Mouse (Mus musculus): ENCODE results near the gene Ccdc62. TPM values are rescaled to one million over a fixed set of nuclear protein-coding genes. Genes with fewer than 3 reads are reported as not detected.

Gene Ccdc62
- total RNA-seq (2014; rRNA removed) (3.6 and 3.7 TPM in 2 replicates), polyA plus RNA-seq (2015; fragmentation: Nextera tagmentation; extraction: Ambion mirVana) (3.3 and 3.7 TPM in 2 replicates)

DNA sequence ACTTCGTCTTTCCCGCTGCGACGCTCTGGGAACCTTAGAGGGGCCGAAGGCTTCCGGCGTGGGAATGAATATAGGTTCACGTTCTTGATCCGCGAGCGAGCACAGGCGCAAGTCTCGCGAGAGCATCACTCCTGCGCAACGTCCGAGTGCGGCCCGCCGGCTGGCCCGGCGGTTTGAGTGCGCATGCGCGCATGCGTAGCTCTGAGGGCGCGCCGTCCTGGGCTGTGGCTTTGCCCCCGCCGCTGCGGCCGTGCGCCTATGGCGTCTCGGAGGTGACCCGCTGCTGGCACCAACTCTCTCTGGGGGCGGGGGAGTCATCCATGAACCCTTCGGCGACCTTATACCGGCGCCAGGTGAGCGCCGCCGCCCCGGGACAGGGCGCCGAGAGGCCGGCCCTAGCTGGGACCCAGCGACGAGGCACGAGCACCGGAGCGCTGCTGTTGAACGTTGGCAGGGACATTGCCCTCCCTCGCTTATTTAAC lies at the start of gene Ccdc62:
Gene Ccdc62 (plus strand): TSS at position 172 of the 482 bp plus-strand sequence.
- H3K9me3 ChIP-seq (ENCODE audit: low read length): no peaks in the 10 kb centered on the region
- H3K4me3 ChIP-seq (ENCODE audit: low read depth, low read length): peak within 1 kb of the TSS; percentile 75
- no peaks in the 10 kb centered on the region for H3K4me1 ChIP-seq (ENCODE audit: insufficient read depth)
- H3K9ac ChIP-seq: peak within 1 kb of the TSS; percentile 82
- WGBS: under 1% methylated on average over 55 of the region's 56 CpGs
- peak within 1 kb of the TSS; percentile 90 for H3K27ac ChIP-seq (ENCODE audit: low read depth, low read length)
- peaks cover 16% of the 10 kb centered on the region for H3K36me3 ChIP-seq (ENCODE audit: insufficient read depth)
- DNase-seq (peak; percentile 97), ATAC-seq (peak; percentile 99)
- peak within 1 kb of the TSS; percentile 68 for H3K4me2 ChIP-seq (ENCODE audit: low read depth)
- H3K27me3 ChIP-seq (ENCODE audit: insufficient read depth, low read length): no peaks in the 10 kb centered on the region
- no peak for TF ChIP-seq CTCF (IDR thresholded peaks at IDR 0.05; ENCODE audit: low read depth)

DNA sequence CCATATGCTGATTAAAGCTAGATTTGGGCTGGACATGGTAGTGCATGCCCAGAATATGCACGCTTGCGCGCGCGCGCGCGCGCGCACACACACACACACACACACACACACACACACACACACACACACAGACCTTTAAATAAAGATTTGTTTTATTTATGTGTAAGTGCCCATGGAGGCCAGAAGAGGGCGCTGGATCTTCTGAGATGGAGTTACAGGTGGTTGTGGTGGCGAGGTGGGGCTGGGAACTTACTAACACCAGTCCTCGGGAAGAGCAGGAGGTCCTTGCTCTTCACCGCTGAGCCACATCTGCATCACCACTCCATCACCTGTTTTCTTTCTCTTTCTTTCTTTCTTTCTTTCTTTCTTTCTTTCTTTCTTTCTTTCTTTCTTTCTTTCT lies 49.7 kb upstream of the Ccdc62 start:
- Histone ChIP-seq H3K4me1 (ENCODE audit: insufficient read depth) (no peaks in the 10 kb centered on the region), H3K27ac (ENCODE audit: low read depth, low read length) (no peak overlapping the region), H3K36me3 (ENCODE audit: insufficient read depth) (no peaks in the 10 kb centered on the region), H3K9me3 (ENCODE audit: low read length) (no peaks in the 10 kb centered on the region), H3K27me3 (ENCODE audit: insufficient read depth, low read length) (no peaks in the 10 kb centered on the region), H3K4me2 (ENCODE audit: low read depth) (no peak overlapping the region), H3K9ac (no peak overlapping the region), H3K4me3 (ENCODE audit: low read depth, low read length) (no peak overlapping the region)
- DNase-seq (no peak), ATAC-seq (no peak)
- 82% methylated on average over 14 of the region's 14 CpGs for WGBS
- no peak for TF ChIP-seq CTCF (IDR thresholded peaks at IDR 0.05; ENCODE audit: low read depth)

DNA sequence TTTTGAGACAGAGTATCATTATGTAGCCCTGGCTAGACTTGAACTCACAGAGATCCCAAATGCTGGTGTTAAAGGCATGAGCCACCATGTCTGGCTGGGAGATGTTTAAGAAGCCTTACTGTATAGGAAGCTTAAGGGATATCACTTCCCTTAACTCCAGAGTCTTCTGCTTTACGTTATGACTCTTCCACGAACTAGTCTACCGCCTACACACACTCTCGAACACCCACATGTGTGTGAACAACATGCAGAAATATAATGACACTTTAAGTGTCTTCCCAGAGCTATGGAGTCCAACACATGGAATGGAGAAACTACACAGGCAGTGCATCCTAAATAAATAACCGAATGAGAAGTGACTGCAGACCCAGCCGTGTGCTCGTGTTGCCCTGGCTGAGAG lies 46.6 kb upstream of the Ccdc62 start:
- no peaks in the 10 kb centered on the region for H3K36me3 ChIP-seq (ENCODE audit: insufficient read depth)
- H3K27me3 ChIP-seq (ENCODE audit: insufficient read depth, low read length): no peaks in the 10 kb centered on the region
- no peak for TF ChIP-seq CTCF (IDR thresholded peaks at IDR 0.05; ENCODE audit: low read depth)
- H3K27ac ChIP-seq (ENCODE audit: low read depth, low read length): no peak overlapping the region
- DNase-seq: no peak
- no peak overlapping the region for H3K9ac ChIP-seq
- no peak for ATAC-seq
- H3K4me3 ChIP-seq (ENCODE audit: low read depth, low read length): no peak overlapping the region
- no peak overlapping the region for H3K4me2 ChIP-seq (ENCODE audit: low read depth)
- no peaks in the 10 kb centered on the region for H3K9me3 ChIP-seq (ENCODE audit: low read length)
- H3K4me1 ChIP-seq (ENCODE audit: insufficient read depth): no peaks in the 10 kb centered on the region
- WGBS: 81% methylated on average over 7 of the region's 7 CpGs

DNA sequence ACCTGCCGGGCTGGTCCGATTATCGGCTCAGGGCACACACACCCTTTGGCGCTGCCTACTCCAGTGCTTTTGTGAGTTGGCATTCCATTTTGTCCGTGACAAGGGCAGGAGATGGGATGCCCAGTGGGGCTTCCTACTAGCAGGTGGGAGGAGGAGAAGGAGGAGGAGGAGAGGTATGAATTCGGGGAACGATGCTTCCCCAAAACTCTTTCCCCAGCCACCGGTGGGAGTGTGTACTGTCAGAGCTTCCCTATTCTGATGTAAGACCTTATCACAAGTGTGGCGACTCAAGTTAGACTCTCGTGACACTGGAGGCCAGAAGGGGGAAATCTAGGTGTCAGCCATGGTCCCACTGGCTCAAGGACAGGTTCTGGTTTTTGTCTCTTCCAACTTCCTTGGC lies 46.1 kb upstream of the Ccdc62 start:
- 80% methylated on average over 10 of the region's 10 CpGs for WGBS

DNA sequence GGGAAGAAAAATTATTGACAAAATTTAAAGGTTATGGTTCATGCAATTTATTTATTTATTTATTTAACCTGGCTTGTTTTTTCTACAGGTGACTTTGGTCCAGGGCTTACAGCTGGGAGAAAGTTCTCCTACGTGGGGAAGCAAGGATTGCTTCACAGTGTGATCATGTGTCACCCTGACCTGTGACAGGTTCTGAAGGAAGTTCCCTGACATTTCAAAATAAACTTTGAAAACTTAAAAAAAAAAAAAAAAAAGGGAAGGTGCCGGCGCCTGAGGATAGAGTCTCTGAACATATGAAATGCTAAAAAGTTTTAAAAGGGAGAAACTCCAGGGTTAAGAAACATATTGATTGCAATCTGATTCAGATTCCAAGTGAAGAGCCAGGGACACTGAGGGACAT lies 44.1 kb upstream of the Ccdc62 start:
- Histone ChIP-seq H3K4me2 (ENCODE audit: low read depth) (no peak overlapping the region), H3K27ac (ENCODE audit: low read depth, low read length) (no peak overlapping the region), H3K36me3 (ENCODE audit: insufficient read depth) (no peaks in the 10 kb centered on the region), H3K27me3 (ENCODE audit: insufficient read depth, low read length) (no peaks in the 10 kb centered on the region), H3K4me1 (ENCODE audit: insufficient read depth) (no peaks in the 10 kb centered on the region), H3K4me3 (ENCODE audit: low read depth, low read length) (no peak overlapping the region), H3K9ac (no peak overlapping the region), H3K9me3 (ENCODE audit: low read length) (no peaks in the 10 kb centered on the region)
- DNase-seq: no peak
- ATAC-seq: no peak
- 86% methylated on average over 3 of the region's 3 CpGs for WGBS
- TF ChIP-seq CTCF (IDR thresholded peaks at IDR 0.05; ENCODE audit: low read depth): no peak

More for the DNA sequence above, 46.1 kb upstream of the Ccdc62 start:
- no peak for TF ChIP-seq CTCF (IDR thresholded peaks at IDR 0.05; ENCODE audit: low read depth)
- no peaks in the 10 kb centered on the region for H3K9me3 ChIP-seq (ENCODE audit: low read length)
- no peaks in the 10 kb centered on the region for H3K4me1 ChIP-seq (ENCODE audit: insufficient read depth)
- ATAC-seq (no peak), DNase-seq (no peak)
- H3K27me3 ChIP-seq (ENCODE audit: insufficient read depth, low read length): no peaks in the 10 kb centered on the region
- H3K4me2 ChIP-seq (ENCODE audit: low read depth): no peak overlapping the region
- H3K9ac ChIP-seq: no peak overlapping the region
- no peaks in the 10 kb centered on the region for H3K36me3 ChIP-seq (ENCODE audit: insufficient read depth)
- no peak overlapping the region for H3K4me3 ChIP-seq (ENCODE audit: low read depth, low read length)
- no peak overlapping the region for H3K27ac ChIP-seq (ENCODE audit: low read depth, low read length)

DNA sequence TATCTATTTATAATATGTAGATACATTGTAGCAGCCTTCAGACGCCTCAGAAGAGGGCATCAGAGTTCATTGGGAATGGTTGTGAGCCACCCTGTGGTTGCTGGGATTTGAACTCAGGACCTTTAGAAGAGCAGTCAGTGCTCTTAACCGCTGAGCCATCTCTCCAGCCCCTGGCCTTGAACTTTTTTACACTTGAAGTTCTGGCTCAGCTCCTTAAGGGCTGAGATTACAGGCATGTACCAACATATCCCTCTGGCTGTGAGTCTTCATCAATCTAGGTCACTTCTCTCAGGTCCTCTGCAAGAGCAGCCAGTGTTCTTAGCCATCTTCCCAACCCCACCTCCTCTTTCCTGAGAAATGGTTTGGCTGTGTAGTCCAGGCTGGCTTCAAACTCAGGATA lies 40.2 kb upstream of the Ccdc62 start:
- Histone ChIP-seq H3K27ac (ENCODE audit: low read depth, low read length) (no peak overlapping the region), H3K4me1 (ENCODE audit: insufficient read depth) (no peaks in the 10 kb centered on the region), H3K4me3 (ENCODE audit: low read depth, low read length) (no peak overlapping the region), H3K4me2 (ENCODE audit: low read depth) (no peak overlapping the region), H3K36me3 (ENCODE audit: insufficient read depth) (no peaks in the 10 kb centered on the region), H3K9ac (no peak overlapping the region), H3K9me3 (ENCODE audit: low read length) (no peaks in the 10 kb centered on the region), H3K27me3 (ENCODE audit: insufficient read depth, low read length) (no peaks in the 10 kb centered on the region)
- no peak for TF ChIP-seq CTCF (IDR thresholded peaks at IDR 0.05; ENCODE audit: low read depth)
- 68% methylated on average over 2 of the region's 2 CpGs for WGBS
- ATAC-seq: no peak
- no peak for DNase-seq

DNA sequence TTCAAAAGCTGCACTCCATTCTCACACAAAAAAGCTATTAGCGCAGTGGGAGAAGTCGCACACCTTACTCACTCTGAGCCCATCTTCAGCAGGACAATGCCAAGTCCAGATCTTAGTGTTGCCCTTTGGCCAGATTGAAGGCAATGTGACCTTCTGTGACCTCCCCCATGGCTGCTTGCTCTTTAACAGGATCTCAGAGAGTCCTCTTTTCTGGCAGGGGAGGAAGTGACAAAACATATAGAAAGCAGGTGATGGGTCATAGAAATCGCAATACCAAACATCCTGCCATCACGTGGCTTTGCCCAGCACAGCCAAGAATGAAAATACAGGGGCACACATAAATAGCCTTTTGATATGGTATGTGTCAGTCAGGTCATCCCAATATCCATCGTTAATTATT lies 39.5 kb upstream of the Ccdc62 start:
- H3K27ac ChIP-seq (ENCODE audit: low read depth, low read length): no peak overlapping the region
- no peaks in the 10 kb centered on the region for H3K9me3 ChIP-seq (ENCODE audit: low read length)
- no peak overlapping the region for H3K4me3 ChIP-seq (ENCODE audit: low read depth, low read length)
- H3K4me2 ChIP-seq (ENCODE audit: low read depth): no peak overlapping the region
- no peak for DNase-seq
- H3K36me3 ChIP-seq (ENCODE audit: insufficient read depth): no peaks in the 10 kb centered on the region
- TF ChIP-seq CTCF (IDR thresholded peaks at IDR 0.05; ENCODE audit: low read depth): no peak
- ATAC-seq: no peak
- H3K9ac ChIP-seq: no peak overlapping the region
- 80% methylated on average over 5 of the region's 5 CpGs for WGBS
- H3K27me3 ChIP-seq (ENCODE audit: insufficient read depth, low read length): no peaks in the 10 kb centered on the region
- no peaks in the 10 kb centered on the region for H3K4me1 ChIP-seq (ENCODE audit: insufficient read depth)

Data from forebrain, postnatal 0 days (tissue).